Mouse (Mus musculus) right cerebral cortex, postnatal 36 days (tissue): ENCODE data around the gene Selenow.

Experiments used
- DNase-seq, 2 experiments: peaks; one replicate each; pipeline ENCODE4 v3.0.0; 2022; ENCODE audit warnings: low spot score in 2 of 2, mixed read lengths in 1 of 2

Gene Selenow

DNA sequence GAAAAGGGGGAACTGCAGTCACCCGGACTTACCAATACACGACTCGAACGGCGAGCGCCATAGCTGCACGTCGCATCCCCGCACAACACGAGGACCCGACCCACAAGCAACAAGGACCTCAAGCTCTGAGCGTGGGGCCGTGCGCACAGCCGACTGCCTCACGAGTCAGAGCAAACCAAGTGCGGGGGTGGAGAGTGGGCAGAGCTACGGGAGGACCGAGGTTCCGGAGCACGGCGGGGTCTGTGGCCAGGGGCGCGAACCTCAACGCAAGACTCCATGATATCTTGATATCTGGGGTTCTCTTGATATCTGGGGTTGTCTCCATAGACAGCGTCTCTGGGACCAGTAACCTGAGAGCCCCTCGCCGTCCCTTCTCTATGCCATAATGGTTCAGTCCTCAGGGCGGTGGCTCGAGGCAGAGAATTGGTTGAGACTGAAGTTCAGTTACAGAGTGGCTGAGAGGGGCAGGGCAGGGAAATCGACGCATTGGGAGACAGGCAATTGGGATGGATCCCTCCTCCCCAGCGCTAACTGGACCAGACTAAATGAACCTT, at the start of gene Selenow:
TSS of gene Selenow (minus strand) at position 183 of the 554 bp plus-strand sequence.
- DNase-seq: peak; percentile 90

DNA sequence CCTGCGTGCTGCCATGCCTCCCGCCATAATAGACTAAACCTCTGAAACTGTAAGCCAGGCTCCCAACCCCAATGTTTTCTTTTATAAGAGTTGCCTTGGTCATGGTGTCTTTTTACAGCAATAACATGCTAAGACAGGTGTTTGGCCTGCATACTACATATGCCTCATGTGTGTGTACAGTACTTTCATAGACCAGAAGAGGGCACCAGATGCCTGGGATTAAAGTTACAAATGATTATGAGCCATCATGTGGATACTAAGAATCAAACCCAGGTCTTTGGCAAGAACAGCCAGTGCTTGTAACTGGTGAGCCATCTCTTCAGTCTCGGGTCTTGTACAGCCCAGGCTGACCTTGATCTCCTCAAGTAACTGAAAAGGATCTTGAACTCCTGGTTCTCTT, 47.5 kb upstream of the Selenow start:
- DNase-seq: no peak

DNA sequence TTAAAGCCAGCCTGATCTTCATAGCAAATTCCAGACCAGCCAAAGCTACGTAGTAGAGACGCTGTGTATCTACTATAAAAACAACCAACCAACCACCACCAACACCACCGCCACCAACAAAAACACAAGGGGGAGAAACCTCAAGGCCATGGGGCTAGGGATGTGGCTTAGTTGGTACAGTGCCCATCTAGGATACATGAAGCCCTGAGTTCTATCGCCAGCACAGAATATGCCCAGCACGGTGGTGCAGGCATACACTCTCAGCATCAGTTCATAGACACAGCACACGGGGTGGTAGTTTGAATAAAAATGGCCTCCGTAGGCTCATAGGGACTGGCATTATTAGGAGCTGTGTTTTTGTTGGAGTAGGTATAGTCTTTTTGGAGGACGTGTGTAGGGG, 46.1 kb upstream of the Selenow start:
- DNase-seq: no peak

DNA sequence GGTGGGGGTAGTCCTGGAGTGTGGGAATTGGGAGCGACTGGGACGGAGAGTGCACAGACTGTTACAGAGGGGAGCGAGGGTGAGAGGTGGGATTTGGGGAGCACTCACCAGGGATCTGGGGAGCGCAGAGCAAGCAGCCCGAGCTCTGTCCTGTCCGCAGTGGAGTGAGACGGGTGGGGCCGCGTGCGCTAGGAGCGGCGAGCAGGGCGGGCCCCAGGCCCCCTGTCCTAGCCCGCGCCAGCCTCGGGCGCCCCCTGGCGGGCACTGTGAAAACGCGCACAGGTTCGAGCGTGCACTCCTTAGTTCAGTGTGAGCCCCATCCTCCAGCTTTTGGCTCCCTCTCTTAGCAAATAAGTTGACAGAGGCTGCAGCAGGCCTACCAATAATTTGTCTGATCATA, 45.1 kb upstream of the Selenow start, which contains the start of gene Ehd2:
TSS of gene Ehd2 (minus strand) at position 256 of the 400 bp plus-strand sequence.
- no peak for DNase-seq

DNA sequence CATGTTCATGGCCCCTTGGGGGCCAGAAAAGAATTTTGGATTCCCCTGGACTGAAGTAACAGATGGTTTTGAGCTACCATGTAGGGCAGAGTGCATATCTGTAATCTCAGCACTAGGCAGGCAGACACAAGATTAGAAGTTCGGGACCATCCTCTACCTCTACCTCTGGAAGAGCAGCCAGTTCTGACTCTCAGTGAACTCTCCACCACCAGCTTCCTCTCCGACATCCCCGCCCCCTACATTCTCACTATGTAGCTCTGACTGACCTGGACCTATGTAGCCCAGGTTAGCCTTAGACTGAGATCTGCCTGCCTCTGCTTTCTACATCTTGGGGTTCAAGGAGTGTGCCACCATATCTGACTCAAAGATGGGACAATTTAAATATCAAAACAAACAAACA, 44.3 kb upstream of the Selenow start:
- no peak for DNase-seq

DNA sequence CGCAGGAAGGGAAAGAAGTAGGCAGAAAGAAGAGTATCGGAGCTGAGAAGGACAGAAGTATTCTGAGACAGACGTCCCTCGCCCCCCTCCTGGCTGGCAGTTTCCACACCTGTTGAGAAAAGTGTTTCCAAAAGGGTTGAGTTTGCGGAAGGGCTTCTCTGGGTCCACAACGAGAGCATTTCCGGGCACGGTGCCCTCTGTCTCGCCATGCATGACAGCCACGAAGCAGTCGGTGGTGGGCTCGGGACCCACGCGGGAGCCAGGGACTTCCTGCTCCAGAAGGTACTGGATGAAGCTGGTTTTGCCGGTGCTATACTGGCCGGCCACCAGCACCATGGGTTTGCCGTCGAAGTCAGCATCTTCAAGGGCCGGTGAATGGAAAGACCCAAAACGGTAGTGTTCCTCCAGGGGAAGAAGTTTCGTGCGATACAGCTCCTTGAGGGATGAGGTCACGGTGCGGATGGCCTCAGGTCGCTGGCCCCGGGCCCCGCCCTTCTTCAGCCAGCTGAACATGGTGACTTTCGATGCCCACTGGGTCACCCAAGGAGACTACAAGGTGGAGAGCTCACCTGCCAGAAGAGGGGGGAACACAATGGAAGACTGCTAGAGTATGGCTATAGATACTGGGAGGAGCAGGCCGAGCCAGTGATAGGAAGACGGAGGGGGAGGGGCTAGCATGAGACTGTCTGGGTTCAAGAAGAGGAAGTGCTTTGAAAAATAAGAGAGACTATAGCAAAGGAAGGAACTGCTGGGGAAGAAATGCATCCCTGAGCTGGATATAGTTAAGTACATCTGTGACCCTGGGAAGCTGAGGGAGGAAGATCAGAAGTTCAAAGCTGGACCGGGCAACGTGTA, 41.8 kb upstream of the Selenow start:
- no peak for DNase-seq

DNA sequence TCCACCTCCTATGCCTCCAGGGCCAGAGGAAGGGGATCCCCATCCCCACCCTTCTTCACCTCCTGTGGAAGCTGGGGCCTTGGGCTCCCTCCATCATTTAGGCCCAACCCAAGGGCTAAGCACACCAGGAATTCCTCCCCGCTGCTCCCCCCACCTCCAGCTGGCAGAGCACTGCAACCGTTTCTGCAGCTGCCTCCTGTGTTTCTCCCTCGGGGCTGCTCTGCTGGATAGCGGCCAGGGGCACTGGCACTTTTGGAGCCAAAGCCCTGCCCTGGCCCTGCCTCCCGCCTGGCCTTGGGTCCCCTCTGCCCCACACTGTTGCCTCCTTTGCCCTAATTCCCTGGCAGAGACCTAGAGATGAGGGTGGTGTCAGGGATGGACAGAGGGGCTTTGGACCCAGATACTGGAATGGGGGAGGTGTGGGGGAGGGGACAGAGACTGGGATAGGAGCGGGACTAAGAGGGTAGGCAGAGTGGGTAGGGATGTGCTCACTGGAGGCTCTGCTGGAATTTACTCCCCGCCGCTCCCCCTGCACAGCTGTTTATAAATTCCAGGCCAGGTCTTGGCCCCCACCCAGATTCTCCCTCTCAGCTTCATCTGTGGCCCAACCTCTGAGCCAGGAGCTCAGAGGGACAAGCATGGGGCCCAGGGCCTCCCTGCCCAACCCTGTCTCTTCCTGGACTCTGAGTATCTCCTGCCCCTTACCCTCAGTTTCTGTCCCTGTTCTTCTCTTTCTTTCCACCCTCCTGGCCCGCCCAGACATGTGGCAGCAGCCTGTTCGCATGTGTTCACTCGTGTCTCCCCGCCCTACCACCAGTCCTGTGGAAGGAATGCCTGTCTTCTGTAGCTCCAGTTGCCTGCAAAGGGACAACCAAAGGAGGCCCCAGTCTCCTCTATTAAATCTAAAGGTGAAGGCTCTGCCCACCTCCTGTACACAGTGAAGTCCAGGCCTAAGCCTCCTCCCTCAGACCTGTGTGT, 40.4 kb upstream of the Selenow start:
- no peak for DNase-seq

DNA sequence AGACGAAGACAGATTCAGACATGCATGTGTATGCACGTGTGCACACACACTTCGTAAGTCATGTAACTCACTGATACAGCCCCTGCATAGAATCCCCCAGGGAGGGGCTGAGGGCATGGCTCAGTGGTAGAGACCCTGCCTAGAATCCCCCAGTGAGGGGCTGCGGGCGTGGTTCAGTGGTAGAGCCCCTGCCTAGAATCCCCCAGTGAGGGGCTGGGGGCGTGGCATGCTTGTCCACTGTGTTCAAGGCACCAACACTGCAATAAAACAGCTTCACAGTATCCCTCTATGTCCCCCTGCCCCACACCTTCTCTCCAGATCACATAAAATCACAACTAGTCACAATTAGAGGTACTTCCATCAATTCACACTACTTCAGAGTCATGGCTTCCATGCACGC, 39.6 kb upstream of the Selenow start:
- no peak for DNase-seq

DNA sequence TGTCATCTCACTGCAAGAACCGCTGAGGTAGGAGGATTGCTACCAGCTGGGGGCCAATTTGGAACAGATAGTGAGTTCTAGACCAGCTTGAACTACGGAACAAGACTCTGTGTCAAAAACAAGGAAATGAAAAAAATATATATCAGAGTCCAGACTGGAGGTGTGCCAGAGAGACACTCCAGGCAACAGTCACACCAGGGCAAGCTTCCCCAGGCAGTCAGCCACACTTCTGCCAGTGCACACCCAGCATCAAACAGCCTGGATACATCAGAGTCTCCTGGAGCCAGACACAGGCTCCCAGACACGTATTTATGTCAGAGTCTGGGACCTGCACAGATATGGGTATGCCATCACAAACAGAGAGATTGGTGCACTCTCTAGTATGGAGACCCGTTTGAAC, 39.0 kb upstream of the Selenow start:
- no peak for DNase-seq

DNA sequence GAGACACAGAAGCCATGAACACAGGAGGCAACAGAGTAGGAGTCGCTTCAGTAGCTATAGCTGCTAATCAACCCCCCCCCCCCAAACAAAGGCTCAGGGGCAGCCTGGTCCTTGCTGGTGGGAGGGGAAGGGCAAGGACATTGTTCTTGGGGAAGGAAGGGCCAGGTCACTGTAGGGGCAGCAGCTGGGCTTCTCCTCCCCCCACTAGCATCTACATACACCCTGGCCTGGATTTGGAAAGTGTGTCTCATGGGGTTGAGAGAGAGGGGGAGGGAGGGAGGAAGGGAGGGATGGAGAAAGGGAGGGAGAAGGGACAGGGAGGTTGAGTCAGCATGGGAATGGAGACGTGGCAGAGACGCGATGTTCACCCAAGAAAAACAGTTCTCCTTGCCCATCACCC, 38.5 kb upstream of the Selenow start:
- no peak for DNase-seq

DNA sequence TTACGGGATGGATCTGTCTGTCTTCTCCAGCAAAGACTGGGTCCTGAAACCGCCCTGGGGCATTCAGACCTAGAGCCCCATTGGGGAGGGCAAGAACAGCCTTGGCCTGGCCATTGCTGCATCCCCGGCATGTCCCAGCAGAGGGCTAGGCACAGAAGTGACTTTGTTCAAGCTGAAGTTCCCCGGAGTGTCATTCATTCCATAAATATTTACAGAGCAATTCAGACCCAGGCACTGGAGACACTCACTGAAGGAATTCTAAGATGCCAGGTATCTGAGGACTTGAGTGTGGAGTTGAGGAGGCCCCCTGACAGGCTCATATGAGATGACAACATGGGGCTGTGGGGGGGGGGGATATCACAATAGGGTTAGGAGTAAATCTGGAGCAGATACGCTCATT, 33.9 kb upstream of the Selenow start:
- no peak for DNase-seq

DNA sequence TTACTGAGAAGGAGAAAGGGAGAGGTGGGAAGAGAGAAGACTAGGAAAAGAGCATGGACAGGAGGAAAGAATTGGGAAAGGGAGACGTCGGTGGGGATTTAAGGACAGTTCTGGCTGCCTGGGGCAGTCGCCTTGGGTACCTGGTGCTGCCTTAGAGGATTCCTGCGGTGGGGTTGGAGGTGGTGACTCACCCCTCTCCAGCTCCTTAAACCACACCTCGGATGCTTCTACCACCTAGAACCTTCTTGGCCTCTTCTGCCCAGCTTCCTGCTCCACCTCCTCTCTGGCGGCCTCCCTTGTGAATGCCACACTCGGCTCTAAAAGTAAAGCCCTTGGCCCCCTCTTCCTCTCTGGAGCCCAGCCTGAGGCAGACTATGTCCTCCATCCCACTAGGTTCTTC, 33.3 kb upstream of the Selenow start:
- no peak for DNase-seq

DNA sequence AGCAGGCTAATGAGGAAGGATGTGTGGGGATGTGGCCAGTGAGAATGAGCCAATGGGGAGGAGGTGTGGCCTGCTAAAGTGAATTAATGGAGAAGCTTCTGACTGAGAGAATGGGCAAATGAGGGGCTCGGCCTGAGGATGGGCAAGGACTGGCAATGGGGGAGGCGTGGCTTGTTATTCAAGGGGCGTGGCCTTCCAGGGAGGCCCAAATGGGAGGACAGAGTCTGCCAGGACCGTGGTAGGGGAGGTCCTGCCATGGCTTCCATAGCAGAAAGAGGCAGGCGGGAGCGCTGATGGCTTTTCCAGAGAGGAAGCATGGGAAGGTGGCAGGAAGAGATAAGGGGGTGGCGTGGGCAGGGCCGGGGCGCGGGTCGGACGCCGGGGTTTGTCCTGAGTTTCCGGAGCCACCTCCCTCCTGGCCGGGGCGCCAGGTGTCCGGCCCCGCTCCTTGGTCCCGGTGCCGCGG, 32.8 kb upstream of the Selenow start:
- DNase-seq: no peak

DNA sequence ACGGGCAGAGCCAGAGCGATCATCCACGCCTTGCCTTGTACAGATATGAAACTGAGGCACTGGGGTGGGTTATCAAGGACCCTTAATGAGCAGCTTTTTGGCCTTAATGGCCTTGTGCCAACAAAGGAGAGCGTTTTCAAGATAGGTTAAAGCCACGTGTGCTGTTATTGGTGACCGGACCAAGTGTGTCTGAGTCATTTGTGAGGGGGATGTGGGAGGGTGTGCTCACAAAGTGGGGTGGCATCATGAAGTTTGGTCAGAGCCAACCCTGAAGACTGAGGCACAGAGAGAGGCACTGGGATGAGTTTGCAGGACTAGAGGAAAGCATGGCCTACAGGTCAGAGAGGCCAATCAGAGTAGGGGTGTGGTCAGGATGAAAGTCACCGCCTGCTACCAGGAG, 32.2 kb upstream of the Selenow start:
- DNase-seq: no peak

DNA sequence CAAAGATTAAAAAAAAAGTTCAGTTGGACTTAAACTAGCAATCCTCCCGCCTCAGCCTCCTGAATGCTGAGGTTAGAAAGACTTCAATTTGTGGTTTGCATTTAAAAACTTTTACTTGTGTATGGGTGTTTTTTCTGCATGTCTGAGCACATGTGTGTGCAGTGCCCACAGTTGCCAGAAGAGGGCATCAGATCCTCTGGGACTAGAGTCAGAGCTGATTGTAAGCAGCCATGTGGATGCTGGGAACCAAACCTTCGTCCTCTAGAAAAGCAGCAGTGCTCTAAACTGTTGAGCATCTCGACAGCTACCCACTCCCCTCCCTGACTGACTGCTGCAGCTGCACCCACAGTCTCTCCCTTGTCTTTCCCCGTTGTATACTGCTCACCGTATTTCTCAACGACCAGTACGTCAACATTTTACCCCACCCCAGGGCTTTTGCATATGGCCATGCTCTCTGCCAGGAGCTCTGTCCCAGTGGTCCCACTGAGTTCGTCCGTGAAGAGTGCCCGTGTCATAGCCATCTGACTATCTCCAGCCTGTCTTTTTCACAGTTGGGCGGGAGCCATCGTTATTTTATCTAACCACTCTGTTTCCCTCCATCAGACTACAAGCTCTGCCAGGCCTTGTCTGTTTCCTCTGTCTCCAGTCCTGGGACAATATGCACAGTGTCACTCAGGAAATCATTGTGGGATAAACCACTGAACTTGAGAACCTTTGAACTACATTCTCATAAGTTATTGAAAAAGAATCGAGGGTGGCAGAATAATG, 31.3 kb upstream of the Selenow start:
- no peak for DNase-seq

DNA sequence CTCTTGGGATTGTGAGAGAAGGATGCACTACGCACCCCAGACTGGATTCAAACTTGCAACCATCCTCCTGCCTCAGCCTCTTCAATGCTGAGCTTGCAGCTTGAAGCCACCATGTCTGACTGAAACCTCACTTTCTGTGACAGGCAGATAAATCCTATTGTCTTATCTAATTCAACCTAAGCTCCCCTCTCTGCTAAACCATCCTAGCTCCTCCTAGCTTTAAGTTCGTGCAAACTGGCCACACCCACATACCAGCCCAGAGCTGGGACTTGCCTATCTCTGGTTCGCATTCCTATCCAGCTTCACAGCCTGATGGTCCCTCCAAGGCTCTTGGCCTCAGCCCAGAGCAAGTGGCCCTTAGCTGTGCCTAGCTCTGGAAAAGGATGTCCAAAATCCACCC, 30.2 kb upstream of the Selenow start:
- DNase-seq: no peak

DNA sequence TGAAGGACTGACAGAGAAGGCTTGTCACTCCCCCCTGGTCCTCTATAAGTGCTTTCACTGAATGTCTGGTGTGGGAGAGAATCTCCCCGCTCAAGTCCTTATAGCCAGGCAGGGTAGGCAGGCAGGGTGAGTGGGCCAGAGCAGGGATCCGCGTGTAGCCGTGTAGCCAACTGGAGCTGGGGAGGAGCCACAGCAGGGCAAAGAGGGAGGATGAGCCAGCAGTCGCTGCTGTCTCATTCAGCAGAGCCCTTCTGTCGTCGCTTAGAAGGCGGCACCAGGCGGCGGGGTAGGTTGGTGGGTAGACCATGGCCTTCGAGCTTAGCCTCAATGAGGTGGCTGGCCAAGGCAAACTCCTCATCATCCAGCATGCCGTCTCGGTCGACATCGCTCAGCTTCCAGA, 27.8 kb upstream of the Selenow start:
- no peak for DNase-seq

DNA sequence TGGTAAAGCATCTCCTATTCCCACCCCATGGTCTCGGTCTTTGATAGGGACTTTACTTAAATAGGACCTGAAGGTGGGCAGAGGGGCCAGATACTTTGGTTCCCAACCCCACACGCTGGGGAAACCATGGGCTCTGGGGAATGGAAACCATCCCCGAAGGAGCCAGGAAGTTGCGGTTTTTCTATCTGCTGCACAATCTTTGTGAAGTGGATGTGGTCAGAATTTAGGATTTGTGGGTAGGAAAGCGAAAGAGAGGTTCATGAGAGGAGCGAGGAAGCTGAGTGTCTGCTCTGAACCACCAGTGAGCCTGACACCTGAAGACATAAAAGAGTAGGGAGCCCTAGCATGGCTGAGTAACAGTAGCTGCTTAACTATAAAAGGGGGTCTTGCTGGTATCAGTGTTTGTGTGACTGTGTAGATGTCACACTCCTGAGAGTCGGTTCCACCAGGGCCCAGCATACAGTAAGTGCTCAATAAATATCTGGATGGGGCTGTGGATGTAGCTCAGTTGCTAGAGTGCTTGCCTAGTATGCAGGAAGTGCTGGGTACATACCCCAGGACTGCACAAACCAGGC, 27.1 kb upstream of the Selenow start:
- no peak for DNase-seq

DNA sequence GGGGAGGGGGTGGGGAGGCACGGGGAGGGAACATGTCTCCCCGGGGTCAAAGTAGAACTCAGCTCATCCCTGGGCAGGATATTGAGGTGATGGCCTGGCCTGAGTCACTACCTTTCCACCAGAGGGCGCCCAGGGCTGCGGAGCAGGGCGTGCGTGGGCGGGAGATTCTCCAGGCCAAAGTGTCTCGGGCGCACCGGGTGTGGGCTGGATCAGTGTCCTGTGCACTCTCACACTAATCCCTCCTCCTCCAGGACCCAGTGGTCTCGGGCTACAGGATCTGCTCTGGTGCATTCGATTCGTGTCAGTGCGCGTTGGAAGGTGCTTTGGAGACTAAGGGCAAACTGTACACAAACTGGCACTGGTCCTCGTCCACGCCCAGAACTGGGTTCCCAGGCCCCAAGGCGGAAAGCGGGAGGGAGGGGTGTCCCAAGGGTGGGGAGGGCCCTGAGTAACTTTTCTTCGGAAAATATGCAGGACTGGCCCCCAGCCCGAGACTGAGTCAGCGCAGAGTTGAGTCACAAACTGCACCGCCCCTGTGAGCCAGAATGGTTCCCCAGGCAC, 26.3 kb upstream of the Selenow start:
- peak; percentile 34 to 44 for DNase-seq

DNA sequence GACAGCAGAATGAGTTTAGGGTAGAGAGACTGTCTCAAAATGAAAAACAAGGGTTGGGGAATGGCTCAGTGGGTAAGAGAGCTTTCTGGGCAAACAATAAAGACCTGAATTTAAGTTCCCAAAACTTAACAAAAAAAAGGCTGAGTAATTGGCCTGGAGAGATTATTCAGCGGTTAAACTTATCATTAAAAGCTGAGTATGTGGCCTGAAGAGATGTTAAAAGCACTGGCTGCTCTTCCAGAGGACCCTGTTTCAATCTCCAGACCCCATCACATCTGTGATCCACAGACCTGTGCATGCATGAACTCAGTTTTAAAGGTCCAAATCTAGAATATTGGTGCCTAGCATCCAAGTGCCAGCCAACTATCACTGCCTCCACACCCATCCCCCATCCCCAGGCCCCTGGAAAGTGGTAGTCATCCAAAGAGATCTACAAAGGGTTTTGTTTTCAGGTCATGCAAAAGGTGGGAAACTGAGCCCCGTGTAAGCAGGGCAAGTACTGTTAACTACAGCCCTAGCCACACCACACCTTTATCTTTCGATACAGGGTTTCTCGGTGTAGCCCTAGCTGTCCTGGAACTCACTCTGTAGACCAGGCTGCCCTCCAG, 25.6 kb upstream of the Selenow start:
- DNase-seq: no peak
